Mouse (Mus musculus) retina, adult 2 months (tissue): ENCODE measurements around the gene Abhd12b.

ENCODE experiments used
- DNase-seq: peaks from one replicate; pipeline ENCODE4 v3.0.0-alpha.2; 2012; ENCODE audit warnings: low read depth, low spot score

Gene Abhd12b

DNA sequence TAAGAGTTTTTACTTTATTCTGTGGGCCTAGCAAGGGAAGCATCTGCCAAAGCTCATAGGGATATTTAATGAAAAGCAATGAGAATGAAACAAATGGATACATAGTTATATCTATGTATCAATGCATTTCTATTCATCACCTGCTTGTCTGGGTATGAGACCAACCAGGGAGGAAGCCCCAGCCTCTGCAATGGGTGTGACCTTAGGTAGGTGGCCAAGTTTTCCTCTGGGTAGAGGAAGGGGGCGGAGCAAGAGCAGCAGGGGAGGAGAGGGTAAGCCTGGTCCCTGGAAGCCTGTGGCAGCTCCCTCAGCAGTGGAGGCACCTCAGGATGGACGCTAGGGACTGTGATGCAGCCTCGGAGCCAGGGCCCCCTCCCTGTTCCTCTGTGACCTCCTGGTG lies at the start of gene Abhd12b:
Abhd12b (plus strand) TSS at position 301 of the 400 bp plus-strand sequence.
- DNase-seq, result no peak

DNA sequence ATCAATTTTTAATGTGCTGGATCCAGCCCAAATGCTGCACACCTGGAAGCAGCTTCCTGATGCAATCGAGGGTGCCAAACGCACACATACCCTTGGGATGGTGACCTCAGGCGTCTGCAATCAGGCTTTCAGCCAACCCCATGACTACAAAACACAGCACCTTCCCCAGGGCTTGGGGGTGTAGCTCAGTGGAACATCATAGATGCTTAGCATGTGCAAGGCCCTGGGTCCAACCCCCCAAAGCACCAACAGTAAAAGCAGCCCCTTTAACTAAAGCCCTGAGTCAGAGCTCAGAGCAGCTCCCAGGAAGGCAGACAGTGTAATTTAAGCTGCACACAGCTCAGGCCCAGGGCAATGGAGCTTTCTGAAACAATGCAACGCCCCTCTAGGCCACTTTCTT lies 49.7 kb upstream of the Abhd12b start:
- no peak for DNase-seq

DNA sequence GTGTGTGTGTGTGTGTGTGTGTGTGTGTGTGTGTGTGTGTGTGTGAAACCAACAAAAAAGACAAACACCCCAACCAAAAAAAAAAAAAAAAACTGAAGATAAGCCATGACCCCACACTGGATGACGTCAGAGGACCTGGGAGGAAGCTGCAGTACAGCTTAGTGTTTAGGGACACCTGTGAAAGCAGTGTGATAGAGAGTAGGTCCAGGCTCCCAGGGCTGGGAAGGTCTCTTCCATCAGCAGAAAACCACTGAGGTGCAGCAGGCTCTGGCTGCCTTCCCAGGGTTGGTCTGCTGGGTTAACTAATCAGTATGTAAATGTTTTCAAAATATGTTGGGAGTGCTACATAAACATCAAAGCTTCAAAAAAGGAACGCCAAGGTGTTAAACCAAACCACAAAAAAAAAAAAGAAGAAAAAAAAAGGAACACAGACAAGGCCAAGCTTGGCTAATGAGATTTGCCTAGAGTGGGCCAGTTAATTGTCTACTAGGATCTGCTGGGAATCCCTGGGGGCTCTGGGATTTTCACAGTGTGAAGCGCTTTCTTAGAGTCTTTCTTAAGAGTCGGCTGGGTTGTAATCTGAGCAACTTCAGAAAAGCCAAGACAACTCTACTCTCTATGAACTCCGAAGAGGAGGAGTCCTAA lies 49.0 kb upstream of the Abhd12b start:
- DNase-seq, result no peak

DNA sequence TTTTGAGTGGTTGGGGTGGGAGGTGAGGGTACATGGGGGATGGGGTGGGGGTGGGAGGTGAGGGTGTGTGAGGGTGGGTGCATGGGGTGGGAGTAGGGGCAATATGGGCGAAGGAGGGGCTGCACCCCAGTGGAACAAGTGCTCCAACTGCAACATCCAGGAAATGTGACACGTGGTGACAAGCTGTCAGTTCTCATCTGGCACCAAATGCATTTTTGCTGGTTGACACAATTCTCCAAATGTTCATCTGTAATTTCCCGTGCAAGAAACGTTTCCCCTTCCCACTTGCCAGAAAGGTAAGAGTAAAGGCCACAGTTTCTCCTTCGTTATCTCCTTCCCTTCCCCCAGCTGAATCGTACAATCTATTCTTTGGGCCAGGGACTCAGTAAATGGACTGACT lies 48.1 kb upstream of the Abhd12b start:
- no peak for DNase-seq

DNA sequence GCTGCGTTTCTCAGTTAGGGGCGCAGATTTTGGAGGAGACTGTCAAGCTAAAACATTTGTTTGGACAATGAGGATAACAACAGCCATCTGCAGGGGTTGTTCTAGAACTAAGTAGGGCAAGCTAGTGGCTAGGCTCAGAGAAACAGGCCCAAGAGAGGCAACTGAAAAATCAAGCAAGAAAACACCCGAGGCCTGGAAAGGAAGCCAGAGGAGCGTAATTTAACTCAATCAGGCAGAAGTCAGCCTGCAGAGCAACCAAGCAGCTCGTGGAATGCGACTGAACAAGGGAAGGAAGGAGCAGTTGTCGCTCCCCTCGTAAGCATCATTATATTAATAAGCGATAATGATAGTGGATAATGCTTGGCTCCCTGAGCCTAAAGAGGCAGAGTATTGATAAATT lies 47.4 kb upstream of the Abhd12b start:
- DNase-seq, result no peak

DNA sequence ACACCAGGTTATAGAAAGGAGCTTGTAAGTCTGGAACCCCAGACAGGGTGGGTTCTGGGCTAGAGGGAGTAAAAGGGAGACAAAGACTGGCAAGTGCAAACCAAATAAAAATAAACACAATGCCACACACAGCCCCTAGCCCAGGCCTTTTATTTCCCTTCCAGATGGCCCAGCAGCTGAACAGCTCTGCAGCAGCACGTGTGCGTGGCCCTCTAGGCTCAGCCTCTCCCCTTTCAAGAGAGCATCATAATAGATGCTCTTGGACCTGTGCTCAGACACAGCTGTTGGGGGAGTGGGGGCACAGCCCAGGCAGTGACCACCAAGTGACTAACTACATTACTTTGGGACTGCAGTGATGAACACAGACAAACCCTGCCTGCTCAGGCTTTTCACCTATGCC lies 45.8 kb upstream of the Abhd12b start:
- no peak for DNase-seq

DNA sequence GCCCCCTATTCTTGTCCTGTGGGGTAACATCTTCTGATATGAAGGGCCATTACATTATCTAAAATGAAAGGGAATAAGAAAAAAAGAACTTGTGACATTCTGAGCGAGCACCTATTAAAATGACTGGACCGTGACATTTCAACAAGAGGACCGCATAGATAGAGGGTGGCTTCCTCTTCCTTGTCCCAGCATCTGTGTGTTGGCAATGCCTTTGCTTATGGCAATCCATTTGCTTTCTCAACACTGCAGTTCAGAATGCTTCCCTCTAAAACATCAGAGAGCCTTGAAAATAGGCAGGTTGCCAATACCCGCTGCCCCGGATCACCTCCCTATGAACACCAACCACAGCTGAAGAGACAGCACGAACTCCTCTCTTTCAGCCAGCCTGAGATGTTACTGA lies 44.0 kb upstream of the Abhd12b start:
- DNase-seq, result no peak

DNA sequence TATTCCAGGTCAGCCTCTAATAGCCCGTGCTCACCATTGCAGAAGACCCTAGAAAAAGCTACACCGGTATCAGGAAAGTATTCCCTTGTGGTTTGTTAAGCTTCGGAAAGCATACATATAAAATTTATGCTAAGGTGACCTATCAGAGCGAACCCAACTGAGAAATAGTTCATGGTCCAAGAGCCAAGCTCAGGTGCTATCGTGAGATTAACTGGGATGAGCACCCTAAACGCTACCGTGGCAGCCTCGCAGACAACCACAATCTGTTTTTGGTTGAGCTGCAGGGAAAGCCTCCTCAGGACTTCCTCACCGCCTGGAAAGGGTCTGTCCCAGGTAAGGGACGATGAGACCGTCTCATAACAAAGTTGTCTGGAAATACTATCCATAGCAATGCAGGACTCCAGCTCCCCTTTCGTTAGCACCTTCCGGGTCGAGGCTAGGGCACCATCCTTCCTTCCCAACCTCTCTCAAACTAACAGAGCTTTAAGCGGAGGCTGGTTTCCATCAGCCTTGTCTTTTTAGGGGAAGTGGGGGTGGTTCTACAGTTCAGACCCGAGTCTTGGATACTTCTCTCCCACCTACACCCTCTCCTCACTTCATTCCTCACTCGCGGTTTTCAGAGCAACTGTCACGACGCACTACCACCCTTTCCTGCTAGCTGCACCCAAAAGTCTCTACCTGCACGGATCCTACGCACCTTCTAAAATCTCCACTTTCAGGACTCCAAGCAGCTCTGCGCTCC lies 43.4 kb upstream of the Abhd12b start:
- no peak for DNase-seq

DNA sequence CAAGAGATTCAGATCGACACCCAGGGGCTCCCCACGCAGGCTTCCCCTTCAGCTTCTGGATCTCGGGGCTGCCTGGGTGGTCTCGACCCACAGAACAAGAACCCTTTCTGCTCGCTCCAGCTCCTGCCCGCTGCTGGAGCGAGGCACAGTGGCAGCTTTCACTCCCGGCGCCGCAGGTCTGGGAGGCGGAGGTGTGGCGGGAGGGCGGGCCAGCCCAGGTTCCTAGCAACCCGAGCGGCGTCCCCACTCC lies 42.9 kb upstream of the Abhd12b start:
- DNase-seq, result no peak

DNA sequence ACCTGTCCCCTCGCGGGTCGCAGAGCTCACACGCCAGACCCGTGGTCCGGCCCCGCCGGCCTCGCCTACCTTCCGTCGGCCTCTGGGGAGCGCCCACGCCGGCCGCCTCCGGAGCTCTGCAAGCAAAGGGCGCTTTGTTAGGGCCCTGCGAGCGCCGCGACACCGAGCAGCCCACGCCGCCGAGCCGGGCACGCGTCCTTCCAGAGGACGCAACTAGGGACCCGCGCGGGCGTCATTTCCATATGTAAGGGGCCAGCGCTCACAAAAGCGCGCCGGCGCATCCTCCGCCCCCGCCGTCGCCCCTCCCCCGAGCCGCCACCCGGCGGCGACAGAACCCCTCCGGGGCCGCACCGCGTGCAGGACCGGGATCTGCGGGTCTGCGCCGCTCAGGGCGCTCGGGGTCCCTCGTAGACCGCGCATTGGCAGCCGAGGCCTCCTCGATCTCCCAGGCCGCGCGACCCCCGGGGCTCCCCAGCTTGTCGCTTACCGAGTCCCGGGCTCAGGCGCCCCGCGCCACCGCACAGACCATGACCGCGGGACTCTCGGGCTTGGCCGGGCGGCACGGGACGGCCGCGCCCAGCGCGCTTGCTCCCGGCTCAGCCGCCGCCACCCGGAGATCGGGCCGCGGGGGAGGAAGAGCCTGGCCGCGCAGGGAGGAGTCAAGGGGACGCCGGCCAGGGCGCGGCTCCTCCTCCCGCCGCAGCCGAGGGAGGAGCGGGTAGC lies 42.4 kb upstream of the Abhd12b start:
- DNase-seq, result no peak

DNA sequence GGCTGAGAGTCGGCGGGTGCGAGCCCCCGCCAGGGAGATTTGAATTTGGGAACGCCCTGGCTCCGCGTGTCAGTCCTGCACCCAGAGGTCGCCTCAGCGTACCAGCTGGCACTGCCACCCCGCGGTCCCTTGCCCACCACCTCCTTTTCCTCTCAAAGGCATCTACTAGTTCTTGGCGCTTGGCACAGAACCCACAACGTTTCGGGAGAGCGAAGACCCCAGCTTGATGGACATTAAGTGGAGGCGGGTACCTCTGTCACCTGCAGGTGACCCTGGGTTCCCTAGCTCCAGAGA lies 41.9 kb upstream of the Abhd12b start:
- DNase-seq, result no peak

DNA sequence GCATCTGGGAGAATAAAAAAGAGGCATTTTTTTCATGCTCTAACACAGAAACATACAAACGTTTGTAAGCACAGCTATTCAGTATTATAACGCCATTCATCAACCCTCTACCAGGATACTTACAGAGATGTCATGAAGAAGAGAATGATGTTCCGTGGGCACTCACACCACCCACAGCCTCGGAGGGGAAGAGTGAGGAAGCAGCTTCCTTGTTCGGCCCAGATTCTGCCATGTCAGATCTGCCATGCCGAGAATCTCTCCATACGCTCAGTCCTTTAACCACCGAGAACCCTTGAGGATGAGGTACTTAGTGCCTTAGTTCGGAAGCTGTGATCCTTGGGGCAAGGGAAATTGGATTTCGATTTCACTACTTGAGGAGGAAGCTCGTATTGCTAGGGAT lies 40.6 kb upstream of the Abhd12b start, which contains the start of gene Nin:
Nin (minus strand) TSS at position 367 of the 400 bp plus-strand sequence.
- no peak for DNase-seq

DNA sequence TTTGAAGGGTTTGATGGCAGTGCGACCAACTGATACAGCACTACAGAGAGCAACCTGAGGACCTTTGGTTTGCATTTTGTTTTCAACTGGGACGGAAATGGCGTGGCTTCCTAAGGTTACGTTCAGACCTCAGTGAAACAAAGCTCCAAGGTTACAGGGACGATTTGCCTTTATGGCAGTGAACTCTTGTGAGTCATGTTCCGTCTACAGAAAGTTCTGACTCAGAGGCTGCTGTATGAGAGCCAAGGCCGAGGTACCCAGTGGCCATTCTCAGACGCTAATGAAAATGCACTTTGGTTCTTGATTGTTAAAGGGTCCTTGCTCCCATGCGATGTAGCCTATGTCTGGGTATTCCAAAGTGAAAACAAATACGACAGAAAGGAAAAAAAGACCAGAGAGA lies 36.8 kb upstream of the Abhd12b start:
- no peak for DNase-seq

DNA sequence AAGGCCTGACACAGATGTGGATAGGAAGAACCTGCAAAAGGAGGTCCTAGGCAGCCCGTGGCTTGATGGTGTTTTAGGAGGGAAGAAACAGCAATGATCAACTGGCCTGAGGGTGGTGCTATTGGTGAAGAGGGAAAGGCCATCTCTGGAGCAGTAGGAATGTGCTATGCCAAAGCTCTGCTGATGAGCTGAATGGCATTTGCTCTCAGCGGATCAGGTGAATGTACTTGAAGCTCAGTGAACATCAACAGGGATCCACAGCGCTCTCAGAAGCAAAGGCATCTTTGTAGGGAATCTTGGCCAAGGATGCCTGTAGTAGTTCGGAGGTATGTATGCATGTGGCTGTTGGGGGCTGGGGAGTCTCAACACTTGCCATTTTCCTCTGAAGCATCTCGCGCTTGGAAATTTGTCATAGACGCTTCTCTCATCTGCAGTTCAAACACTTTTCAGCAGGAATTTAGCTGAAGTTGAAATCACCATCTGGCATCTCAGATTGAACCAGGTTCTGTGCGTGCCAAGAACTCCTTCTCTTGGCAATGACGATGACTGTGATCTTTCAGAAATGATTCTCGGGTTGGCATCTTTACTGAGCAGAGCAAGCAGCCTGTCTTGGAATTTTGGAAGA lies 35.1 kb upstream of the Abhd12b start:
- no peak for DNase-seq

DNA sequence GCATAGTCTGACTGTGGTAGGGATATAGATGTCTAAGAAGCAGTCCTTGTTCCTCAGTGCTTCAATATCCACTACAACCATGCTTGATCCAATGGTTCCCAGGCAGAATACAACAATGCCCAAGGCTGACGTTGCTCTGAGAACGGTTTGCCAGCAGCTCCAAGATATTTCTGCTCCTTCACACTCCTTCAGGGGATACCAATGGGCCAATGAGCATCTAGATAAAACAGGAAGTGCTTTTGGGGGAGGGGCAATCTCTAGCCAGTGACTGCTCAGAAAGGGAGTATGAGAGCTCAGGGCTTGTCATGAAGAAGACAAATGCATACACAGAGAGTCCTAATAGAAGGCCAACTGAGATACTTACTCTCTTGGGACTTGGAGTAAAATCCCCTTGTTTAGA lies 34.4 kb upstream of the Abhd12b start:
- no peak for DNase-seq

DNA sequence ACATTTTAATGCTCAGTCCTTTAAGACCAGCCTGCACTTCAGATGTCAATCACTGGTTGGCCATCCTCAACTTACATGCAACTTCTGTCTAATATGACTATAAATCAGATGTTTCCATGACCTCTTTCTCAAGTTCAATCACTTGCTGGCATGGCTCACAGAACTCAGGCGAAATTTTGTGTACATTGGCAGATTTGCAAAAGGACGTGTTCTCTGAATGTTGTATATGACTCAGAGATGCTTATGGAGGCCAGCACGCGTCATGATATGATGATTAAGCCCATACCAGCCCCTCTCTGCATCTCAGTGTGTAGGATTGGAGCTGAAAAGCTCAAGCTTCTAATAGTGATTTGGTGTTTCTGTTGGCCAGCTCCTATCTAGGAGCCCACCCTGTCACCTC lies 27.3 kb upstream of the Abhd12b start:
- no peak for DNase-seq

DNA sequence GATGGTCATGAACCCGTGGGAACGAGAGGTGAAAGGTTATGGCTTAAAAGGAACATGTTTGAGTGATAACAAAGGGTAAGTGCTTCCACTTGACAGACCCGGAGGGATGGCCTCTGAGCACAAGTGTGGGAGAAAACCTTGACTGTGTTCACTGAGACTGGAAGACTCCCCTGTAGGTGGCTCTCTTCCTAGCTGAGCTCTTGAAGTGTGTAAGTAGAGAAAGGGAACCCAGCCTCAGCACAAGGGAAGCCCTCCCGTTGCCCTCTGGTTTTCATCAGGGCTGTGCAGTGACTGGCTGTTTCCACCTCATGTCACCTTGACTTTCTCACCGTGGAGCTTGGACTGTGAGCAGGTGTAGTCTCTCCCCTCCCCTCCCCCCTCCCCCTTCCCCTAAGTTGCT lies 24.8 kb upstream of the Abhd12b start:
- DNase-seq, result no peak

DNA sequence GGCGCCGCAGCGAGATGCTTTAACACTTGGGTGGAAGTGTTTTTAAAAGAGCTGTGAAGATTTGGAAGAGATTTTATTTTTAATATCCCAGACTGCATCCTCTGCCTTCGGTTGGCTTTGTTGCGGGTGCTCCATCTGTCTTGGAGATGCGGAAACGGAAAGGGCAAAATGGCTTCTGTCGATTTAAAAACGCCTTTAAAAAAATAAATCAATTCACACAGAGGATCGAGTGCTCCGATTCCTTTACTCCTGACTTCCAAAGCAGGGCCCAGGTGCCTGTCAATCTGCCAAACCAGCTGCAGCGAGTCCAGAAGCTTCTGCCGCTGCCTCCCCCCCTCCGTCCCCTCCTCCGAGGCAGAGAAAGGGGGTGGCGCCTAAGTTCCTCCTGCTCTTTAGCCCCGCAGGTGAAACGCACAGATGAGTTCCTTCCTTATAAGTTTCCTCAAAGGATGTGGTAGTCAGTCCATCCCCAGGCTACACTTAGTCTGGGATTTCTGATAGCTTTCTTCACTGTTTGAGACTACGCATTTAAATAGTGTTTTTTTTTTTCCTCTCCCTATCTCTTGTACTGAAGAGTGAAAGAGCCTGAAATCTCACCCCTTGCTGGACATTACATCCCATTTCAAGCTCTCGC lies 22.8 kb upstream of the Abhd12b start:
- DNase-seq, result no peak

DNA sequence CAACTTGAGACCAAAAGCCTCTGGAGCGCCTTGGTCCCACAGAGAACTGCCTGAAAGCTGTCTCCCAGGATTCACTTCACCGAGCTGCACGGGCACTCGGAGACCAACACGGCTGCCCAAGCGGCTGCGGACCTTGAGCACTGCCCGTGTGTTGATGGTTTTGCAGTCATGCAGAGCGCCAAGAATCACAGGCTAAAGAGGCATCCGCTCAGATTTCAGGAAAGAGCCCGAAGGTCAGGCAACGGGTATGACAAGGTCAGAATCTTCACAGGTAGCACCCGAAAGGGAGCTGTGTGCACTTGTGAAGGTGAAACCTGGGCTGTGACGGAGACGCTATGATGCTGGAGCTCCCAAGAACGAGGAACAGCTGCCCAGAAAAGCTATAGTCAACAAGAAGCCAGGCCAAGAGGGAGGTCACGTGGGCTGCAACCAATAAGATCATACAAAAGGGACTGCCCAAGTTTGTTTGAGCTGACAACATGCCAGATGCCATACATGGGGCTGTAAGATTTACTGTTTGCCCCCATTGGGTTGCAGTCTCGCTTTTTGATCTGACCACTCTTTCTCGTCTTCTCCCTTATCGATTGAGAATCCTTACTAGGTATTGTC lies 19.2 kb upstream of the Abhd12b start:
- no peak for DNase-seq

DNA sequence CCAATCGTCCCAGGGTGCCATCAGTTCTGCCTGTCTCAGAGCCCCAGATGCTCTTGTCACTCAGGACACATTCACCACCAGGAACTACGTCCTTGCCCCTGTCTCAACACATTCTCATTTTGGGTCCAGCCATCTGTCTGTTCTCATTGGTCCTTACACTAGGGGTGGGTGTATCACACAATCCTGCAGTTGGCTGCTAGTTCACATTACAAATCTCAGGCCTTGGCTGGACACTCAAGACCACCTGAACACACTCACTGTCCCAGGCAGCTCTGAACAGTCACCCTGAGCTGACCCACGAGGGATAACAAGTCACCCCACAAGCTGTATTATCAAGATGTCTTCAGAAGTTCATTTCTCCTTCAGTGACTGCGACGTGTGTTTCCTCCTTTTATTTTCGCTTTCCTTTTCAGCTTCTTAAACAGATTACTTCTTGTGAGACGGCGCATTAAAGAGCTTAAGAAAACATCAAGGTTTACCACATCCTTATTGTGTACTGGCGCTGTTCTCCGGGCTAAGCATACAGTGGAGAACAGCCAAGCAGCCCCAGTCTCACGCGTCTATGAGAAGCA lies 17.7 kb upstream of the Abhd12b start:
- DNase-seq, result no peak

DNA sequence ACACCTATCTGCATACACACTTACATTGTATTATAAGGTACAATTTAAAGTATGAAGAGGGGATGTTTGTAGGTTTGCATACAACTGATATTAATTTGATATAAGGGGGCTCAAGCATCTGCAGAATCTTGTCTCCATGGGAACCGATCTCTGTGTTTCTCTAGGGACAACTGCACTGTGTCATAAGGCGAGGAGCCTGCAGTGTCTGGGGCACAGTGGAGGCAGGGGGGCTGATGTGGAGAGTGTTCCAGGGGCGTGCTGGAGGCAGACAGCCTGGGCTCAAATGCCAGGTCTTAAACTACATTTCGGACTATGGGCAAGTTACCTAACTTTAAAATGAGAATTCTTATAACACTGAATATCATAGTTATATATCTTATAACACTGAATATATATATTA lies 16.8 kb upstream of the Abhd12b start:
- DNase-seq, result no peak

DNA sequence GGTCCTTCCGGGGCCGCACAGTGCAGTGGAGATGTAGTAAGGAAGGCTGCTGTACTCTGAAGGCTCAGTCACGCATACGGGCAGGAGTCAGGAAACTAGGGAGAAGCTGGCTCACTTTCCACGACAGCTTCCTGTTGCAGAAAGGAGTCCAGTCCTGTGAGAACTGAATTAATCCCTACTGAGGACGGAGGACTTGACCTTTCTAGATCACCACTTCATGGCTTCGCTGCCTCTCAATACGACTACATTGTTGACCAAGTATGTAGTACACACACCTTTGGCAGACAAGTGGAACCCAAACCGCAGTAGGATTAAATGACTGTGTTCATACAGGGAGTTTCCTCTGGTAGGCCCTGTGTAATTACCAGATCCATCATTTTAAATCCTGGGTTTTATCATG lies 16.3 kb upstream of the Abhd12b start:
- no peak for DNase-seq
